ENCODE assay signal across 8 mouse cellular contexts in the genomic region with DNA sequence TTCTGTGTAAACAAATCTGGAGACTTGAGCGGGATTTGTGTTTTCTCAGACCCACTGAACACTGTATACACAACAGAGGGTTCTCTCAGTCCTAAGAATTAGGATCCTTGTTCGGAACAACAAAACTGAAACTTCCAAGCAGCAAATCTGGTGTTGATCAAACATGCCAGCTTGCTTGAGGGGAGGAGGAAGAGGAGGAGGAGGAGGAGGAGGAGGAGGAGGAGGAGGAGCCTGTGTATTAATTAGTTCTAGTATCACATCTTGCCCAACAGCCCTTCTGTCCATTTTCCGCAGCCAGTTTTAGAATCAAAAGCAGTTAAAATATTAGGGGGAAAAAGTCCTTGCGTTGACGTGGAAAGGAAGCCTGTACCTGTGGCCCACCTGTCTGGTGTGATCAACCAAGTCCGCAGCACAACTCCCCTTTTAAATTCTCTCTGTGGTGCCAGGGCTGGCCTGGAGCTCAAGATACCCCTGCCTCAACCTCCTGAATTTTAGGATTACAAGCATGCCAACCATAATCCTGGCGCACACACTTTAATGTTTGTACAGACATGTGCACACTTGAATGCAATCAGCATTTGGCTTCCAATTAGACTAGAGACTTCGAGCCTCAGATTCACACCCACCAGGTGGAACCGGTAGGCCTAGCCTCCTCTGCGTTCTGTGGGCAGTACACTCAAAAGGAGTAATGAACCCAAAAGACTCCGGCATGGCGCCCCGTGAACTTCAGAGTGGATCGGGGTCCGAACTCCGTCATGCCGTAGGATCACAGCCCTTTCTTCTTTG. TPM values are rescaled to one million over a fixed set of nuclear protein-coding genes. Genes with fewer than 3 reads are reported as not detected.
DNase-seq lines count a peak whose midpoint lies in the region; ATAC-seq and TF ChIP-seq lines count a peak whose summit lies in the region.

No protein-coding gene starts in this region.

- WGBS in lung, embryonic 16.5 days = 15% methylated on average over 17 of the region's 17 CpGs
- 7% methylated on average over 17 of the region's 17 CpGs for WGBS in forebrain, embryonic 13.5 days
- WGBS in limb, embryonic 15.5 days = 12% methylated on average over 17 of the region's 17 CpGs
- 14% methylated on average over 17 of the region's 17 CpGs for WGBS in stomach, embryonic 15.5 days
- 27% methylated on average over 17 of the region's 17 CpGs for whole genome bisulfite sequencing in cerebellum, adult 2 months

- no peak overlapping the region for H3K27ac ChIP-seq in lung, embryonic 16.5 days (ENCODE audit: low read length)
- H3K27ac ChIP-seq in forebrain, embryonic 13.5 days = peak overlapping the region; percentile 98
- no peak overlapping the region for H3K27ac ChIP-seq in limb, embryonic 15.5 days
- H3K27ac ChIP-seq in stomach, embryonic 15.5 days = no peak overlapping the region
- H3K27ac ChIP-seq in cerebellum, adult 2 months (ENCODE audit: insufficient read depth, low read length) = no peak overlapping the region

- no peak for ATAC-seq in lung, embryonic 16.5 days (ENCODE audit: low read depth)
- no peak for ATAC-seq in forebrain, embryonic 13.5 days
- ATAC-seq in limb, embryonic 15.5 days (ENCODE audit: insufficient number of reproducible peaks, low FRiP score, low TSS enrichment, low read depth) = no peak
- no peak for ATAC-seq in stomach, embryonic 15.5 days (ENCODE audit: insufficient read depth, low FRiP score, low read depth)
- ATAC-seq in cerebellum, adult (ENCODE audit: insufficient number of reproducible peaks, low FRiP score, low TSS enrichment) = no peak

- intact Hi-C loops in left cerebral cortex, postnatal 36 days (cut with DNase I) = loop anchor here (5.0 kb wide), 1 partner anchor 173 kb away; no protein-coding TSS in a partner anchor

- no peak for TF ChIP-seq CTCF in cerebellum, adult 2 months (IDR thresholded peaks at IDR 0.05; ENCODE audit: borderline replicate concordance, insufficient read depth, low read depth, low read length)

- peak overlapping the region; percentile 50 for H3K4me3 ChIP-seq in lung, embryonic 16.5 days (ENCODE audit: low read length)
- peak overlapping the region; percentile 44 for H3K4me3 ChIP-seq in forebrain, embryonic 13.5 days
- peak overlapping the region; percentile 40 for H3K4me3 ChIP-seq in limb, embryonic 15.5 days
- H3K4me3 ChIP-seq in stomach, embryonic 15.5 days (replicated peaks) = peak overlapping the region; percentile 41
- no peak overlapping the region for H3K4me3 ChIP-seq in cerebellum, adult 2 months (replicated peaks; ENCODE audit: insufficient read depth, low read depth, low read length)

- H3K9ac ChIP-seq in lung, embryonic 16.5 days (ENCODE audit: low read length) = peak overlapping the region; percentile 59
- peak overlapping the region; percentile 64 for H3K9ac ChIP-seq in forebrain, embryonic 13.5 days
- H3K9ac ChIP-seq in limb, embryonic 15.5 days = no peak overlapping the region
- no peak overlapping the region for H3K9ac ChIP-seq in stomach, embryonic 15.5 days

- no peaks in the 10 kb centered on the region for H3K9me3 ChIP-seq in lung, embryonic 16.5 days (ENCODE audit: control insufficient read depth, low read length)
- H3K9me3 ChIP-seq in forebrain, embryonic 13.5 days (replicated peaks) = no peaks in the 10 kb centered on the region
- no peaks in the 10 kb centered on the region for H3K9me3 ChIP-seq in limb, embryonic 15.5 days
- no peaks in the 10 kb centered on the region for H3K9me3 ChIP-seq in stomach, embryonic 15.5 days

- DNase-seq in lung, adult 18-20 months = no peak
- no peak for DNase-seq in cerebellum, adult 2 months
- DNase-seq in left cerebral cortex, postnatal 36 days (ENCODE audit: low spot score in 2 of 2) = no peak

- no peak for TF ChIP-seq POLR2A in cerebellum, adult 2 months (IDR thresholded peaks at IDR 0.05; ENCODE audit: borderline replicate concordance, insufficient read depth, low read length)

- peaks cover 55% of the 10 kb centered on the region for H3K27me3 ChIP-seq in lung, embryonic 16.5 days (ENCODE audit: control insufficient read depth, insufficient read depth, low read depth, low read length)
- no peaks in the 10 kb centered on the region for H3K27me3 ChIP-seq in forebrain, embryonic 13.5 days
- H3K27me3 ChIP-seq in limb, embryonic 15.5 days = peaks cover 74% of the 10 kb centered on the region
- H3K27me3 ChIP-seq in stomach, embryonic 15.5 days (replicated peaks) = peaks cover 15% of the 10 kb centered on the region
- H3K27me3 ChIP-seq in cerebellum, adult 2 months (ENCODE audit: control insufficient read depth, insufficient read depth, low read length) = peaks cover 2% of the 10 kb centered on the region; the same call in 1 of the 2 replicates

- peak overlapping the region; percentile 80 for H3K4me2 ChIP-seq in lung, embryonic 16.5 days (ENCODE audit: low read depth, low read length)
- peak overlapping the region; percentile 89 for H3K4me2 ChIP-seq in forebrain, embryonic 13.5 days
- peak overlapping the region; percentile 73 for H3K4me2 ChIP-seq in limb, embryonic 15.5 days
- H3K4me2 ChIP-seq in stomach, embryonic 15.5 days = peak overlapping the region; percentile 88

- no peaks in the 10 kb centered on the region for H3K36me3 ChIP-seq in lung, embryonic 16.5 days (ENCODE audit: control insufficient read depth, insufficient read depth, low read length)
- H3K36me3 ChIP-seq in forebrain, embryonic 13.5 days (ENCODE audit: poor library complexity, severe bottlenecking) = no peaks in the 10 kb centered on the region
- no peaks in the 10 kb centered on the region for H3K36me3 ChIP-seq in limb, embryonic 15.5 days
- no peaks in the 10 kb centered on the region for H3K36me3 ChIP-seq in stomach, embryonic 15.5 days

- peaks cover 11% of the 10 kb centered on the region for H3K4me1 ChIP-seq in lung, embryonic 16.5 days (replicated peaks; ENCODE audit: control insufficient read depth, insufficient read depth, low read length)
- peaks cover 59% of the 10 kb centered on the region for H3K4me1 ChIP-seq in forebrain, embryonic 13.5 days
- H3K4me1 ChIP-seq in limb, embryonic 15.5 days = peaks cover 39% of the 10 kb centered on the region
- peaks cover 23% of the 10 kb centered on the region for H3K4me1 ChIP-seq in stomach, embryonic 15.5 days
- H3K4me1 ChIP-seq in cerebellum, adult 2 months (ENCODE audit: control insufficient read depth, insufficient read depth, low read length) = no peaks in the 10 kb centered on the region

RNA-seq across cellular contexts. Expression of a gene that starts 3.3 kb away (rescaled TPM):
- polyA plus RNA-seq in lung, embryonic 16.5 days (2015; fragmentation: Nextera tagmentation; extraction: Ambion mirVana) = 4.4 and 7.1 TPM in 2 replicates
- polyA plus RNA-seq in forebrain, embryonic 13.5 days (2015; fragmentation: Nextera tagmentation; extraction: Ambion mirVana) = 57.4 and 65.5 TPM in 2 replicates
- polyA plus RNA-seq in limb, embryonic 15.5 days (2015; fragmentation: Nextera tagmentation; extraction: Ambion mirVana) = 6.8 and 8.5 TPM in 2 replicates
- polyA plus RNA-seq in stomach, embryonic 15.5 days (2015; fragmentation: Nextera tagmentation; extraction: Ambion mirVana) = 14.2 and 16.0 TPM in 2 replicates
- 5.2 and 6.2 TPM in 2 replicates for polyA plus RNA-seq in cerebellum, adult 2 months (2012; rRNA removed)
- 1 to 10 TPM; 4.8 to 5.3 TPM for total RNA-seq in left cerebral cortex, postnatal 36 days (2021)

RNA-seq across cellular contexts. Expression of a gene that starts 16.1 kb away (rescaled TPM):
- 26.1 and 27.4 TPM in 2 replicates for polyA plus RNA-seq in lung, embryonic 16.5 days (2015; fragmentation: Nextera tagmentation; extraction: Ambion mirVana)
- 37.1 and 42.2 TPM in 2 replicates for polyA plus RNA-seq in forebrain, embryonic 13.5 days (2015; fragmentation: Nextera tagmentation; extraction: Ambion mirVana)
- 27.3 and 29.4 TPM in 2 replicates for polyA plus RNA-seq in limb, embryonic 15.5 days (2015; fragmentation: Nextera tagmentation; extraction: Ambion mirVana)
- polyA plus RNA-seq in stomach, embryonic 15.5 days (2015; fragmentation: Nextera tagmentation; extraction: Ambion mirVana) = 26.3 and 26.8 TPM in 2 replicates
- polyA plus RNA-seq in cerebellum, adult 2 months (2012; rRNA removed) = 33.8 TPM in 2 replicates
- total RNA-seq in left cerebral cortex, postnatal 36 days (2021) = 10 to 100 TPM; 36.4 to 47.7 TPM

Comparison
In these comparisons a context has a peak if more than half of its experiments do, and no peak if none do; other contexts are left out.
1. H3K9ac ChIP-seq: peak in lung, embryonic 16.5 days (single experiment) and forebrain, embryonic 13.5 days (single experiment); none in limb, embryonic 15.5 days (single experiment) and stomach, embryonic 15.5 days (single experiment).
2. Peak in every context shown above with its lines, with median percentiles within 50 percentile points of each other: H3K4me2 ChIP-seq.